Mouse (Mus musculus) limb, embryonic 12.5 days (tissue): ENCODE data around the gene Iqcf3. TPM values are rescaled to one million over a fixed set of nuclear protein-coding genes. Genes with fewer than 3 reads are reported as not detected.
"Not testable (repeated sequence)": the region's sequence is repeated elsewhere in the genome, so short reads cannot be mapped to it uniquely, and the experiment has no call there.

Experiments
- ATAC-seq: fragments of 200-750 bp; cut with Nextera tagmentation; 2 replicates; pipeline ENCODE4 v1.8.0; 2017; ENCODE audit warnings: low read depth, moderate TSS enrichment; ENCODE audit not compliant: insufficient number of reproducible peaks, insufficient read depth, low FRiP score, low TSS enrichment
- H3K27ac ChIP-seq: fragments of 300-500 bp; sonication (generic); 2 replicates; pipeline ENCODE4 v1.5.1; 2016; ENCODE audit warnings: mild to moderate bottlenecking, moderate library complexity
- H3K27me3 ChIP-seq: fragments of 300-500 bp; sonication (generic); 2 replicates; pipeline ENCODE4 v1.6.1; 2016; ENCODE audit warnings: mild to moderate bottlenecking, moderate library complexity
- H3K36me3 ChIP-seq: fragments of 300-500 bp; sonication (generic); 2 replicates; pipeline ENCODE4 v1.6.1; 2016; ENCODE audit warnings: mild to moderate bottlenecking, moderate library complexity
- H3K4me1 ChIP-seq: fragments of 300-500 bp; sonication (generic); replicated peaks from 2 replicates; pipeline ENCODE4 v1.6.1; 2016
- H3K4me2 ChIP-seq: fragments of 300-500 bp; sonication (generic); 2 replicates; pipeline ENCODE4 v1.6.1; 2016; ENCODE audit warnings: mild to moderate bottlenecking, moderate library complexity
- H3K4me3 ChIP-seq: fragments of 300-500 bp; sonication (generic); replicated peaks from 2 replicates; pipeline ENCODE4 v1.5.1; 2016; ENCODE audit warnings: mild to moderate bottlenecking
- H3K9ac ChIP-seq: fragments of 300-500 bp; sonication (generic); replicated peaks from 2 replicates; pipeline ENCODE4 v1.6.1; 2016; ENCODE audit warnings: mild to moderate bottlenecking, moderate library complexity
- H3K9me3 ChIP-seq: fragments of 300-500 bp; sonication (generic); 2 replicates; pipeline ENCODE4 v1.6.1; 2016; ENCODE audit warnings: mild to moderate bottlenecking, moderate library complexity
- WGBS: fragments of 180-500 bp; shearing (Covaris S2); methylation state at CpG from one replicate; pipeline ENCODE4 v1.1.7; 2016; 5-methylcytosine and 5-hydroxymethylcytosine counted together
- polyA plus RNA-seq: library from polyadenylated mRNA; unstranded; fragments of >200 nt; fragmentation: Nextera tagmentation; extraction: Ambion mirVana; gene quantifications from 2 replicates; pipeline ENCODE4 v1.2.1, GENCODE M21; 2016

Iqcf3 gene
- polyA plus RNA-seq, result not detected in 2 replicates

DNA sequence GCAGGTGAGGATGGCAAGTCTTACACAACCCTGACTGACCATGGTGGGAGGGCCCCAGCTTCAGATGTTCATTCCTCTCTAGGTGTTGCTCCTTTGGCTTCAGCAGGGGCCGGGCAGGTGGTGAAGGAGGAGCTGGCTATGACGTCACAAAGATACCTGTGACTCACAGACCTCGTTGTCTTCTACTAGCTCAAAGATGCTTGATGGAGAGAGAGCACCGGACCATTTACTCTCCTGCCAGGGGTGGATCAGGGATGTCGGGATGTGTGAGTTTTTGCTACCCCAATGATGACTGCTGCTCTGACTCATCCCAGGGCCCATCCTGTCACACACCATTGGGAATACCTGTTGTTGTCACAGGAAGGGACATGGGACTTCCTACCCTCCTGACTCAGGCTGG is at the start of gene Iqcf3:
Gene Iqcf3, minus strand, starts transcription at position 101 of the 400 bp plus-strand sequence.
- Histone ChIP-seq H3K9me3 (no peaks in the 10 kb centered on the region), H3K36me3 (no peaks in the 10 kb centered on the region), H3K4me3 (no peak within 1 kb of the TSS), H3K27ac (no peak within 1 kb of the TSS), H3K27me3 (no peaks in the 10 kb centered on the region), H3K4me1 (no peaks in the 10 kb centered on the region), H3K4me2 (no peak within 1 kb of the TSS), H3K9ac (no peak within 1 kb of the TSS)
- ATAC-seq, result no peak
- 89% methylated on average over 5 of the region's 5 CpGs for WGBS

DNA sequence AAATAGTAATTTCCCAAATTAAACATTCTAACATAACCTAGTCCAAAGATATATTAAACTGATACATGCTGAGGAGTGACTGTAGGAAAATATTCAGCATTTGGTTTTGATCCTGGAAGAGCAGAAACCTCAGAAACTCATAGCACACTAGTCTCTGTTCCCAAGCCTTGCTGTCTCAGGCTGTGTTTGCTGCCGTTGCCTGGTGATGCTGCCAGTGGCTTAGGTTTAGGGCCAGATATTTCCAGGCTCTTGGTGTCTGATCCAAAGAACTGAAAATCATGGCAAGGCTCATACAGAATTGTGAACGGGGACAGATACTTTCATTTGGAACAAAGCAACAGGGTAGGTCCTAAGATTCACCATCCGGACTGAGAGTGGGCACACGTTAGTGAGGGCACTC is 49.3 kb upstream of the Iqcf3 start:
- no peak for ATAC-seq
- Histone ChIP-seq H3K4me3 (no peak overlapping the region), H3K36me3 (no peaks in the 10 kb centered on the region), H3K27ac (no peak overlapping the region), H3K9ac (no peak overlapping the region), H3K27me3 (no peaks in the 10 kb centered on the region), H3K4me2 (no peak overlapping the region), H3K4me1 (peaks cover 9% of the 10 kb centered on the region; the same call in 1 of the 2 replicates), H3K9me3 (no peaks in the 10 kb centered on the region)
- WGBS, result 89% methylated on average over 4 of the region's 4 CpGs

GRCm38 (mm10) chr9:106600546-106600945 is 39.1 kb upstream of the Iqcf3 start:
- Histone ChIP-seq H3K9me3 (no peaks in the 10 kb centered on the region), H3K4me2 (no peak overlapping the region), H3K36me3 (no peaks in the 10 kb centered on the region), H3K9ac (no peak overlapping the region), H3K27me3 (no peaks in the 10 kb centered on the region), H3K4me3 (no peak overlapping the region), H3K4me1 (peaks cover 4% of the 10 kb centered on the region), H3K27ac (no peak overlapping the region)
- 34% methylated on average over 8 of the region's 8 CpGs for WGBS
- ATAC-seq, result no peak

GRCm38 (mm10) chr9:106598466-106598865 is 37.0 kb upstream of the Iqcf3 start:
- WGBS, result 44% methylated on average over 7 of the region's 7 CpGs
- no peak for ATAC-seq
- no peaks in the 10 kb centered on the region for H3K27me3 ChIP-seq
- H3K4me2 ChIP-seq, result no peak overlapping the region
- H3K4me1 ChIP-seq, result peaks cover 5% of the 10 kb centered on the region
- no peak overlapping the region for H3K9ac ChIP-seq
- H3K27ac ChIP-seq, result no peak overlapping the region
- peaks cover 8% of the 10 kb centered on the region; the same call in 1 of the 2 replicates for H3K9me3 ChIP-seq
- H3K4me3 ChIP-seq, result no peak overlapping the region
- no peaks in the 10 kb centered on the region for H3K36me3 ChIP-seq

DNA sequence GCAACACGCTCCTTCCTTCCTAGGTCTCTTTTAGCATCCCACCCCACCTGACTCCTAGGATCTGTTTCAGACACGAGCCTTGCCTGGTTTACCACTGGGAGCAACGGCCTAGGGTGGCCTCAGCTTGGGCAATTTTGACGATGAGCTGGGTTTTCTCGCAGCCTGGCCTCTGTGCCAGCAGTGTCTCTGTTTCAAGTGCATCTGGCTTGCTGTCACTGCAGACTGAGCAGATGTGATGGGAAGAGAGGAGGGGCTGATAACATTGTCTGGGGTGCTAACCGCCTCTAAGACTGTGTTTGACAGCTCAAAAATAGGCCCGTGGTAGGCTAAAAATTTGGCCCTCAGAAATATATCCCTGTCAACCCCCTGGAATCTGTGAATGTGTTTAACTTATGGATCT is 34.4 kb upstream of the Iqcf3 start:
- ATAC-seq, result no peak
- Histone ChIP-seq H3K9ac (no peak overlapping the region), H3K9me3 (peaks cover 8% of the 10 kb centered on the region; the same call in 1 of the 2 replicates), H3K4me3 (no peak overlapping the region), H3K4me1 (peaks cover 5% of the 10 kb centered on the region), H3K27ac (no peak overlapping the region), H3K36me3 (no peaks in the 10 kb centered on the region), H3K27me3 (no peaks in the 10 kb centered on the region), H3K4me2 (no peak overlapping the region)
- 74% methylated on average over 7 of the region's 7 CpGs for WGBS

GRCm38 (mm10) chr9:106595402-106595801 is 34.0 kb upstream of the Iqcf3 start:
- H3K9ac ChIP-seq, H3K36me3 ChIP-seq, ATAC-seq, H3K9me3 ChIP-seq, H3K4me2 ChIP-seq, H3K27ac ChIP-seq, H3K4me1 ChIP-seq, H3K4me3 ChIP-seq, H3K27me3 ChIP-seq: not testable (repeated sequence)
- 13% methylated on average over 4 of the region's 4 CpGs for WGBS

DNA sequence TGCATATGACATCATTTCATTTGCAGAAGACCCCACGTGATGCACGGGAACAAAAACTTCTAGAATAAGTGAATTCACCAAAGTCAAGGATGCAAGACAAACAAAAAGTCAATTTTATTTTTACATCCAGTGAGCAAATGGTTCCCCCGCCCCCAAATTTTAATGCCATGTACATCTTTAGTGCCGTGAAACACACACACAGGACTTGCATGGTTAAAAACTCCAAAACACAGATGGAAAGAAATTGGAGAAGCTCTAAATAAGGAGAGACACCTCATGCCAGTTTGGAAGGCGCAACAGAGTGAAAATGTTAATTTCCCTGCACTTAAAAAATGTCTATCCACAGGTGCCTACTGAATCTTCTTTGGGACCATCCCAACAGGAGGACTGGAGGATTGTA is 30.7 kb upstream of the Iqcf3 start:
- H3K4me2 ChIP-seq, result no peak overlapping the region
- H3K9ac ChIP-seq, result no peak overlapping the region
- ATAC-seq, result no peak
- H3K9me3 ChIP-seq, result peaks cover 8% of the 10 kb centered on the region; the same call in 1 of the 2 replicates
- H3K36me3 ChIP-seq, result no peaks in the 10 kb centered on the region
- no peaks in the 10 kb centered on the region for H3K27me3 ChIP-seq
- peaks cover 5% of the 10 kb centered on the region for H3K4me1 ChIP-seq
- H3K4me3 ChIP-seq, result no peak overlapping the region
- no peak overlapping the region for H3K27ac ChIP-seq
- WGBS, result 89% methylated on average over 5 of the region's 5 CpGs

DNA sequence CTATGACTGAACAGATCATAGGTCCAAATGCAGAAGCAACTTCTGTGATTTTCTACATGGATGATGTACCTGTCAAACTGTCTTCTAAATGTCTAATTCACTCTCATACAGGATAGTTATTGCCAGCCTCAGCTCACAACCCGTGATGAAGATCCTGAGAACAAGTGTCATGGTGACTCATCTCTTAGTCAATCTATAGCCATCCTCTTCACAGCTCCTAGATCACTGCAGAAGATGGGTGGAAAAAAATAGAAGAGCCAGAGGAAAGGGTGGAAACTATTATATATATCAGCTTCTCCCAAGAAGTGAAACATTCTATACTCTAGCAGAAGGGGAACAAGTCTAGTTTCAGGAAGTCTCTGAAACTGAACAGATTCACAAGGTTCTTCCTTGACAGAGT is 21.1 kb upstream of the Iqcf3 start:
- no peaks in the 10 kb centered on the region for H3K36me3 ChIP-seq
- no peaks in the 10 kb centered on the region for H3K27me3 ChIP-seq
- 90% methylated on average over 1 of the region's 1 CpGs for WGBS
- no peak overlapping the region for H3K9ac ChIP-seq
- no peak overlapping the region for H3K27ac ChIP-seq
- ATAC-seq, result no peak
- no peak overlapping the region for H3K4me3 ChIP-seq
- H3K4me2 ChIP-seq, result no peak overlapping the region
- H3K4me1 ChIP-seq, result peaks cover 3% of the 10 kb centered on the region; the same call in 1 of the 2 replicates
- H3K9me3 ChIP-seq, result no peaks in the 10 kb centered on the region

DNA sequence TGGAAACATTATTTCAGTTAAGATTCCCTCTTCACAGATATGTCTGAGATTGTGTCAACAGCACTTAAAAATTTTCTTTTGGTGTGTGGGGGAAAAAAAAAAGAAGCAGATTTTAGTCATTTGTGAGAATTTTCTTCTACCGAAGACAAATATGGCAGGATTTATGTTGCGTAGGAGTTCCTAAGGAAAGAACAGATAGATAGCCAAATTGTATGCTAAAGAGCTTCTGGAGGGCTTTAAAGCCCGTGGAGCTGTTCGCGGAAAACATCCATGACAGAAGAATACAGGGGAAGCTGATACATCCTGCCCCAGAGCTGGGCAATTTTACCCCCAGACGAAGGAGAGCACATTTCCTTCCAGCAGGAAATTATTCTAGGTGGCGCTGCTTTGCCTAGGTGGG is 18.6 kb upstream of the Iqcf3 start:
- H3K4me2 ChIP-seq, result no peak overlapping the region
- H3K27ac ChIP-seq, result no peak overlapping the region; the same call in 1 of the 2 replicates

GRCm38 (mm10) chr9:106576112-106576511 is 14.7 kb upstream of the Iqcf3 start:
- 81% methylated on average over 2 of the region's 2 CpGs for WGBS
- no peaks in the 10 kb centered on the region for H3K9me3 ChIP-seq
- no peak overlapping the region for H3K9ac ChIP-seq
- H3K27me3 ChIP-seq, result no peaks in the 10 kb centered on the region
- peaks cover 3% of the 10 kb centered on the region; the same call in 1 of the 2 replicates for H3K4me1 ChIP-seq
- no peaks in the 10 kb centered on the region for H3K36me3 ChIP-seq
- no peak for ATAC-seq
- no peak overlapping the region for H3K4me2 ChIP-seq
- H3K4me3 ChIP-seq, result no peak overlapping the region
- no peak overlapping the region for H3K27ac ChIP-seq

More for the DNA sequence above, 18.6 kb upstream of the Iqcf3 start:
- no peaks in the 10 kb centered on the region for H3K9me3 ChIP-seq
- no peaks in the 10 kb centered on the region for H3K27me3 ChIP-seq
- peaks cover 3% of the 10 kb centered on the region; the same call in 1 of the 2 replicates for H3K4me1 ChIP-seq
- WGBS, result 81% methylated on average over 7 of the region's 7 CpGs
- H3K4me3 ChIP-seq, result no peak overlapping the region
- H3K36me3 ChIP-seq, result no peaks in the 10 kb centered on the region
- H3K9ac ChIP-seq, result no peak overlapping the region
- ATAC-seq, result no peak

GRCm38 (mm10) chr9:106573366-106573765 is 11.9 kb upstream of the Iqcf3 start:
- Histone ChIP-seq H3K9ac (no peak overlapping the region), H3K4me2 (no peak overlapping the region), H3K4me3 (no peak overlapping the region), H3K27ac (no peak overlapping the region), H3K4me1 (no peaks in the 10 kb centered on the region), H3K27me3 (no peaks in the 10 kb centered on the region), H3K36me3 (no peaks in the 10 kb centered on the region), H3K9me3 (no peaks in the 10 kb centered on the region)
- no peak for ATAC-seq
- WGBS, result 89% methylated on average over 5 of the region's 5 CpGs

GRCm38 (mm10) chr9:106572186-106572585 is 10.8 kb upstream of the Iqcf3 start:
- 77% methylated on average over 2 of the region's 2 CpGs for WGBS

More at GRCm38 (mm10) chr9:106572186-106572585, 10.8 kb upstream of the Iqcf3 start:
- H3K4me1 ChIP-seq, result no peaks in the 10 kb centered on the region
- ATAC-seq, result no peak
- H3K9me3 ChIP-seq, result no peaks in the 10 kb centered on the region
- no peak overlapping the region for H3K4me2 ChIP-seq
- H3K27me3 ChIP-seq, result no peaks in the 10 kb centered on the region
- no peak overlapping the region for H3K27ac ChIP-seq
- no peaks in the 10 kb centered on the region for H3K36me3 ChIP-seq
- H3K4me3 ChIP-seq, result no peak overlapping the region
- no peak overlapping the region for H3K9ac ChIP-seq
